Mouse (Mus musculus): ENCODE measurements around the gene Idh1.

The Idh1 gene

GRCm38 (mm10) chr1:65112807-65113196 lies 73.5 kb downstream of the Idh1 start:
- DNase-seq (ENCODE audit: low read depth), result peak; percentile 22

GRCm38 (mm10) chr1:65112031-65112806 lies 74.1 kb downstream of the Idh1 start:
- peak; percentile 73 for DNase-seq (ENCODE audit: low read depth)

- DNase-seq (ENCODE audit: low read depth), result no peak
These were observed 76.4 kb downstream of the Idh1 start for GRCm38 (mm10) chr1:65109756-65110435.

- no peak for DNase-seq (ENCODE audit: low read depth)
These were observed 77.1 kb downstream of the Idh1 start for GRCm38 (mm10) chr1:65109196-65109595.
